Mouse (Mus musculus) liver, postnatal 0 days (tissue): ENCODE measurements around the gene Pax8. TPM values are rescaled to one million over a fixed set of nuclear protein-coding genes. Genes with fewer than 3 reads are reported as not detected.

ENCODE experiments used
- ATAC-seq: fragments of 200-750 bp; cut with Nextera tagmentation; 2 replicates; pipeline ENCODE4 v1.8.0; 2017; ENCODE audit warnings: mild to moderate bottlenecking, moderate library complexity
- DNase-seq: peaks from one replicate; pipeline ENCODE4 v3.0.0-alpha.2; 2016
- H3K27ac ChIP-seq: fragments of 300-500 bp; sonication (generic); 2 replicates; pipeline ENCODE4 v1.5.1; 2014; ENCODE audit warnings: antibody characterized with exemption, moderate library complexity, mild to moderate bottlenecking, low read depth
- H3K27me3 ChIP-seq: fragments of 300-500 bp; sonication (generic); 2 replicates; pipeline ENCODE4 v1.6.1; 2014; ENCODE audit warnings: low read length, control low read depth, mixed read lengths; ENCODE audit not compliant: insufficient read depth
- H3K36me3 ChIP-seq: fragments of 300-500 bp; sonication (generic); replicated peaks from 2 replicates; pipeline ENCODE4 v1.6.1; 2014; ENCODE audit warnings: mild to moderate bottlenecking, control low read depth, low read length, moderate library complexity, mixed read lengths; ENCODE audit not compliant: insufficient read depth
- H3K4me1 ChIP-seq: fragments of 300-500 bp; sonication (generic); 2 replicates; pipeline ENCODE4 v1.6.1; 2014; ENCODE audit warnings: antibody characterized with exemption, mild to moderate bottlenecking, control low read depth; ENCODE audit not compliant: insufficient read depth
- H3K4me2 ChIP-seq: fragments of 300-500 bp; sonication (generic); 2 replicates; pipeline ENCODE4 v1.6.1; 2014; ENCODE audit warnings: low read depth, mild to moderate bottlenecking, low read length, moderate library complexity, mixed read lengths
- H3K4me3 ChIP-seq: fragments of 300-500 bp; sonication (generic); 2 replicates; pipeline ENCODE4 v1.5.1; 2014; ENCODE audit warnings: low read depth, low read length
- H3K9ac ChIP-seq: fragments of 300-500 bp; sonication (generic); replicated peaks from 2 replicates; pipeline ENCODE4 v1.6.1; 2014; ENCODE audit warnings: mild to moderate bottlenecking, moderate library complexity
- H3K9me3 ChIP-seq: fragments of 300-500 bp; sonication (generic); 2 replicates; pipeline ENCODE4 v1.6.1; 2016; ENCODE audit warnings: mild to moderate bottlenecking, control low read depth, low read length, mixed read lengths
- CTCF ChIP-seq: sonication (generic); IDR thresholded peaks from 2 replicates; pipeline ENCODE4 v1.5.1; 2016; ENCODE audit warnings: antibody characterized with exemption, low read depth
- EP300 ChIP-seq: IDR thresholded peaks from 2 replicates; pipeline ENCODE4 v1.6.1; 2016; ENCODE audit warnings: antibody characterized with exemption, low read depth, mild to moderate bottlenecking
- WGBS: fragments of 180-500 bp; shearing (Covaris S2); extraction: QIAGEN DNeasy Blood & Tissue Kit; methylation state at CpG from one replicate; pipeline ENCODE4 v1.1.7; 2014; ENCODE audit not compliant: insufficient replicate concordance; 5-methylcytosine and 5-hydroxymethylcytosine counted together
- polyA plus RNA-seq: library from polyadenylated mRNA; unstranded; fragments of >200 nt; fragmentation: Nextera tagmentation; extraction: Ambion mirVana; gene quantifications from 2 replicates; pipeline ENCODE4 v1.2.1, GENCODE M21; 2015

Pax8 gene
- polyA plus RNA-seq, 1 experiment from 2014 or later = not detected

DNA sequence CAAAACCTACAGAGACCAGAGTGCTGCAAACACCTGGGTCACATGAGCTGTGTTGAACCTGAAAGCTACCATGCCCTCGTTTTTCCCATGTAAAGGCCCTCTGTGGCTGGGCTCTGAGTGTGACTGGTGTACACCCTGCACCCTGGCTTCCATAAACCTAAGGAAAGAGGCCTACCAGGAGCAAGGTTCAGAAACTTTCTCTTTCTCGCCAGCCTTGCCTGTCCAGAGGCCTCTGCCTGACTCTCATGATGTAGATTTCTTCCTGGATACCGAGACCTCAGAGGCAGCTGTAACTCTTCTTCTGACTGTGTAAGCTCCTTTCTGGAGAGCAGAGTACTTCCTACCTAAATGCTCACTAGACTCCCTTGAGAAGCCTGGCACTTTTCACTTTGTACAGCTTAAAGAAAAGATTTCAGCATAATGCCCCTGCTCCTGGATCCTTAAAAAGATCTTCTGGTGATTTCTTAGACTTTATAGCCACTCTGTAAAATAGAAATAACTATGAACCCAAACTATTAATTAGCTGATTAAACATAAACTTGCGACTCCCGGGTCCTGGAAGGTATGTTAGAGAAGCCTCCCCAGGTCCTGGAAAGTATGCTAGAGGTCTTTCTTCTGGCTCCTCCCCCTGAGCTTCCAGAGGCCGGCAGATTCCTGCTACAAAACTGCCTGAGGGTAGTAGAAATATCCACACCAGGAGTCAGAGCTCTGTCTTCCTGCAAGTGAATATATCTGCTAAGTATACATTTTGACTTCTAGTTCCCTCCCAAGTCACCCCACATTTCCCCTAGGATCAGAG, 20.1 kb downstream of the Pax8 start:
- ATAC-seq (no peak), DNase-seq (no peak)
- Histone ChIP-seq H3K27ac (no peak overlapping the region), H3K4me3 (no peak overlapping the region), H3K4me1 (no peaks in the 10 kb centered on the region), H3K9ac (no peak overlapping the region), H3K9me3 (no peaks in the 10 kb centered on the region), H3K4me2 (no peak overlapping the region), H3K36me3 (no peaks in the 10 kb centered on the region), H3K27me3 (no peaks in the 10 kb centered on the region)
- WGBS = 49% methylated on average over 6 of the region's 6 CpGs
- TF ChIP-seq EP300 (no peak), CTCF (no peak)

DNA sequence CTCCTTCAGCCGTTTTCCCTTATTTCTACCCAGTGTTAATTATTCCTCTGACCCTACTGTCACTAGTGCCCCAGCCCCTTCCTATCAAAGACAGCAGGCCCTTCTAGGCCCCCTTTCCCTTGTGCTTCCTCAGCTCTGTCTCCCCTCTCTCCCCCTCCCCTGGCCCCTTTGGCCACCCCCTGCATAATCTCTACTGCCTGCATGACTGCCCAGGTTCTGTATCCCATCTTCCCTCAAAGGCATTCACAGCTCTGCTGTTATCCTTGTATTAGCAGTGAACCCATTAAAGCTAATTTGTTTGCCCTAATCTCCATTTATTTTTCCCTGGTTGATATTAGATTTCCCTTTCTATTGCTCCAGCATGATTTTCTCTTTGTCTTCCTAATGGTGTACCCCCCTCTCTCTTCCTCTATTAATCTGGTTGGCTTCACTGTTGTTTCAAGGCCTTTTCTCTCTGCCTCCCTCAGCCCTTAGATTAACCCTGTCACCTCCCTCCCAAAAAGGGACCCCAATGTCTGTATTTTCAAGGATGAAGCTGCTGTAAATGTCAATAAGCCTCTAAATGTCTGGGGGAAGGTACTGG, 20.9 kb downstream of the Pax8 start:
- H3K4me2 ChIP-seq = no peak overlapping the region
- H3K27ac ChIP-seq = no peak overlapping the region
- H3K4me3 ChIP-seq = no peak overlapping the region
- H3K9ac ChIP-seq = no peak overlapping the region
- H3K4me1 ChIP-seq = no peaks in the 10 kb centered on the region
- no peaks in the 10 kb centered on the region for H3K27me3 ChIP-seq
- H3K36me3 ChIP-seq = no peaks in the 10 kb centered on the region
- ATAC-seq = no peak
- TF ChIP-seq EP300 (no peak), CTCF (no peak)
- no peaks in the 10 kb centered on the region for H3K9me3 ChIP-seq
- 38% methylated on average over 1 of the region's 1 CpGs for WGBS
- DNase-seq = no peak

DNA sequence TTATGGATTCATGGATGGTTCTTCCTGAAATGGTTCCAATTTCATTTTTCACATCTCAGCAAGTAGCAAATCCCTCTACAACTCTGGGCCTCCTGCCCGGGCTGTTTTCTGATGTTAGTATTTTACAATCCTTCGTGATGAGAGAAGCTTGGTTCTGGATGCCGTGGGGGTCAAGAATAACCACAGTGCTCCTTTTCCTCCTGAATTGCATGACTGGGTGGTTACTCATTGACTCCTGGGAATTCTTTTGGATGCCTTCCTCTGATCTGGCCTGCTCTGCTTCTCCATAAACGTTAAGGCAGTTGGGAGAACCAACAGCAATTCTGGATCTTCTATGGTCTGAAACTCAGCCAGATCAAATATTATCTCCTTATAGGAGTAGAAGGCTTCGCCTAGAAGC, 22.2 kb downstream of the Pax8 start:
- no peak overlapping the region for H3K9ac ChIP-seq
- H3K4me1 ChIP-seq = no peaks in the 10 kb centered on the region
- H3K36me3 ChIP-seq = no peaks in the 10 kb centered on the region
- H3K4me2 ChIP-seq = no peak overlapping the region
- no peak for ATAC-seq
- H3K27ac ChIP-seq = no peak overlapping the region
- WGBS = 70% methylated on average over 5 of the region's 5 CpGs
- H3K9me3 ChIP-seq = no peaks in the 10 kb centered on the region
- no peaks in the 10 kb centered on the region for H3K27me3 ChIP-seq
- no peak for TF ChIP-seq EP300
- DNase-seq = no peak
- no peak overlapping the region for H3K4me3 ChIP-seq

DNA sequence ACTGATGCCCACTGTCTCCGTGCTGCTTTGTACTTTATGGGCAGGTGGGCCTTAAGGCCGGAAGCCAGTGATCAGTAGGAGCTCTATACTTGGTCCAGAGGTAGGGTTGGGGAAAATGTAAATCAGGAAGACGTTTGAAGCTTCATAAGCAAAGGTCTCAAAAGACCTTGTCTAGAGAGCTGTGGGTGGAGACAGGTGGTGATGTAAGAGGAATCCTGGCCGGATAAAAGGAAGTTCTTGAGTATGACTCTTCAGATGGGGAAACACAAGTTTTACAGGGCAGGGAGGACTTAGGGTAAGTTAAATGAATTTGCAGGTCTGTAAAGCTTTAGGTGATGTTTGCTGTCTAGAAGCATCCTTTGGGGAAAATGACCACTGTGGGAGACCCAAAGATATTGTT, 26.3 kb downstream of the Pax8 start:
- no peak overlapping the region for H3K4me3 ChIP-seq
- H3K4me2 ChIP-seq = no peak overlapping the region
- no peak overlapping the region for H3K9ac ChIP-seq
- no peaks in the 10 kb centered on the region for H3K27me3 ChIP-seq
- no peak for ATAC-seq
- H3K9me3 ChIP-seq = no peaks in the 10 kb centered on the region
- no peaks in the 10 kb centered on the region for H3K36me3 ChIP-seq
- TF ChIP-seq CTCF (no peak), EP300 (no peak)
- H3K27ac ChIP-seq = no peak overlapping the region
- H3K4me1 ChIP-seq = no peaks in the 10 kb centered on the region
- no peak for DNase-seq
- WGBS = 55% methylated on average over 4 of the region's 4 CpGs

DNA sequence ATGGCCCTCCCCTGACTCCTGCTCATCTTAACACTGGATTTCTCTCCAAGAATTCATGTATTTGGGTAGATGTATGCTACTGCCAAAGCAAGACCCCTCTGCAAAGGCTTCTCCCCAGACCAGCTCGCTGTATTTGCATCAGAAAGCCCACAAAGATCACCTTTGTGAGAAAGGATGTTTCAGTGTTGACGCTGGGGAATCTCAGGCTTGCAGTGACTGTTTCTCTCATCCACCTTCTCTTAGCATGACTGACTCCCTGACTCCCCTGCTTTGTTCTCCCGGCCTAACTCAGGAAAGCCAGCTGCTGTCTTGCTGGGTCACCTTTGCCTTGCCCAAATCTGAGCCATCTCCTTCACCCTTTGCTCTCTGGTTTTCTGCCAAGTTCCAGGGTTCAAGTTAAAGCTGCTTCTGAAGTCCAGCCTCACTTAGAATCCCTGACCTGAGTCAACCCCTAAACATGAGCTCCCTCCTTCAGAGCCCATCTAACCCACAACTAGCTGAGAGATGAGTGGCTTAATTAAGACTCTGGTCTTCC, 32.1 kb downstream of the Pax8 start:
- Histone ChIP-seq H3K36me3 (no peaks in the 10 kb centered on the region), H3K27me3 (no peaks in the 10 kb centered on the region), H3K9me3 (no peaks in the 10 kb centered on the region), H3K27ac (no peak overlapping the region), H3K4me1 (no peaks in the 10 kb centered on the region), H3K4me2 (no peak overlapping the region), H3K9ac (no peak overlapping the region), H3K4me3 (no peak overlapping the region)
- 62% methylated on average over 3 of the region's 3 CpGs for WGBS
- TF ChIP-seq EP300 = no peak
- TF ChIP-seq CTCF = no peak
- ATAC-seq = no peak
- DNase-seq = no peak

DNA sequence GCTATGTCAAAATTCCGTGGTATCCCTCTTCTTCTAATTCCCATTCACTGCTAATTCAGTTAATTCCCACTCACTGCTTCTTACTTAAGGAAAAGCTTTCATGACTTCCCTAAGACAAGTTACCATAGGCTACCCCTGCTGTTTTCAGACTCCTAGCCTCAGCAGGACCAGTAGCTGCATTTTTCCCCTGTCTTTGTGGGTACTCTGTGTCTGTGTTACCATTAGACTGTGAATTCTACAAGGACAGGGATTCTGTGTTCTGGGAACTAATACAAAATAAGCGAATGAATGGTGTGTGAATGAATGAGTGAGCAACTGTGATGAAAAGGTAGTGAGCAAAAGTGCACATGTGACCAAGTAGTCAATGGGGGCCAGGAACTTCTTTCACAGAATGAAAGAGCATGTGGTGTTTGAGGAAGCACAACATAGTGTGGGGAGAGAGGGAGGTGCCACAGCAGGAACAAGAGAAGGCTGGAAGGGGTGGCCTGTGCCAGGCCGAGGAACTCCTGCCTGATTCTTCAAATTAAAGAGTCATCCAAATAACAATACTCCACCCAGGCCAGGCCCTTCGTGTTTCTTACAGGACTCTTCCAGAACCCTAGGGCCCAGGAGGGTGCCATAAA, 33.0 kb downstream of the Pax8 start:
- TF ChIP-seq EP300 (no peak), CTCF (no peak)
- DNase-seq (no peak), ATAC-seq (no peak)
- Histone ChIP-seq H3K27me3 (no peaks in the 10 kb centered on the region), H3K9me3 (no peaks in the 10 kb centered on the region), H3K4me3 (no peak overlapping the region), H3K4me1 (no peaks in the 10 kb centered on the region), H3K9ac (no peak overlapping the region), H3K36me3 (no peaks in the 10 kb centered on the region), H3K27ac (no peak overlapping the region), H3K4me2 (no peak overlapping the region)
- WGBS = 54% methylated on average over 4 of the region's 4 CpGs
